Comparison of ENCODE assay signal across 17 mouse cellular contexts in genomic region chr5:7719557-7719956, GRCm38 (mm10).
DNase-seq lines count a peak whose midpoint lies in the region; ATAC-seq lines count a peak whose summit lies in the region.
"Had no signal": no experiment of that assay in that cellular context is flagged by ENCODE, and none has a peak within 500 bp of the region (broad histone marks: within the 10 kb centered on the region; RNA-seq: fewer than 3 reads in every experiment).

No protein-coding gene starts in this region.

- H3K9ac ChIP-seq in midbrain, embryonic 15.5 days = no peak overlapping the region
- H3K9ac ChIP-seq: limb, embryonic 15.5 days had no signal

- no peak overlapping the region for H3K4me2 ChIP-seq in midbrain, embryonic 15.5 days
- H3K4me2 ChIP-seq: limb, embryonic 15.5 days had no signal

- no peaks in the 10 kb centered on the region for H3K9me3 ChIP-seq in midbrain, embryonic 15.5 days
- H3K9me3 ChIP-seq: G1E; heart, embryonic 10.5 days; limb, embryonic 15.5 days had no signal

- DNase-seq in layer of hippocampus, adult 9-11 months = peak; percentile 3
- DNase-seq in layer of hippocampus, postnatal 14 days (ENCODE audit: low spot score in 2 of 2) = no peak
- DNase-seq in brain, adult 2 months (ENCODE audit: low read depth, low spot score) = peak; percentile 13
- peak; percentile 2 for DNase-seq in gonadal fat pad, adult 2 months (ENCODE audit: low read depth)
- DNase-seq in retina, embryonic 14.5 days (ENCODE audit: low spot score) = no peak
- DNase-seq in right cerebral cortex, adult 18-20 months = no peak
- DNase-seq: adrenal gland, postnatal 10 days; cerebellum, adult 9-10 months; gastrocnemius, adult 2 months; lung, adult 2 months; right cerebral cortex, postnatal 4 days had no signal

- H3K4me1 ChIP-seq in midbrain, embryonic 15.5 days = no peaks in the 10 kb centered on the region
- H3K4me1 ChIP-seq: heart, embryonic 10.5 days; limb, embryonic 15.5 days had no signal

- no peak overlapping the region for H3K27ac ChIP-seq in midbrain, embryonic 15.5 days
- H3K27ac ChIP-seq: gastrocnemius, adult 2 months; heart, embryonic 10.5 days; limb, embryonic 15.5 days; macrophage had no signal

- no peaks in the 10 kb centered on the region for H3K27me3 ChIP-seq in midbrain, embryonic 15.5 days (replicated peaks)
- H3K27me3 ChIP-seq: limb, embryonic 15.5 days had no signal

- H3K36me3 ChIP-seq in midbrain, embryonic 15.5 days (replicated peaks) = no peaks in the 10 kb centered on the region
- H3K36me3 ChIP-seq: G1E; heart, embryonic 10.5 days; limb, embryonic 15.5 days had no signal

- ATAC-seq in midbrain, embryonic 15.5 days (replicated peaks) = peak; percentile 63
- ATAC-seq: intestine, embryonic 16.5 days had no signal

- no peak overlapping the region for H3K4me3 ChIP-seq in midbrain, embryonic 15.5 days
- H3K4me3 ChIP-seq: gastrocnemius, adult 2 months; heart, embryonic 10.5 days; limb, embryonic 15.5 days had no signal

Comparison
In these comparisons a context has a peak if more than half of its experiments do, and no peak if none do; other contexts are left out.
1. DNase-seq: peak in layer of hippocampus, adult 9-11 months (single experiment), brain, adult 2 months (single experiment) and gonadal fat pad, adult 2 months (single experiment); none in layer of hippocampus, postnatal 14 days (0 of 2), retina, embryonic 14.5 days (single experiment) and right cerebral cortex, adult 18-20 months (single experiment).